In the genomic region with DNA sequence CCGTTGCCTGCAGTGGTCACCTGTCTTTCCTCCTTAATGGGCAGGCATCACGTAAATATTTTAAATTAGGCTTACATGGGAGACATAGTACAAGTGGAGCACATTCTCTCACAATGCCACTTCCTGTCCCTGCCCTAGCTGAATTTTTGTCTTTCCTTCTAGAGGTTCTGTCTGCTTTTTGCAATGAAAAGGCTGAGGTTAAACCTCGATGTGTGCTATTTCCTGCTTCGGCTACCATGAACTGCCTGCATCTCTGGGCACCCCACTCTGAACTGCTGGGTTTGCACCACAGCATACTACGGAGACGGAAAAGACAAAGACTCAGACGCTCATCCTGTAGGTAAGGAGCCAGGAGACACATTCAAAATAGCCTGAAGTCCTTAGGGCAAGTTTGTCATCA, we compare ENCODE assay signal across 13 mouse cellular contexts.
DNase-seq lines count a peak whose midpoint lies in the region; ATAC-seq and TF ChIP-seq lines count a peak whose summit lies in the region.
"Had no signal": no experiment of that assay in that cellular context is flagged by ENCODE, and none has a peak within 500 bp of the region (broad histone marks: within the 10 kb centered on the region; RNA-seq: fewer than 3 reads in every experiment).

No protein-coding gene starts in this region.

- no peak overlapping the region for H3K4me3 ChIP-seq in heart, adult 2 months
- no peak overlapping the region for H3K4me3 ChIP-seq in kidney, embryonic 14.5 days (ENCODE audit: low read length)
- H3K4me3 ChIP-seq in kidney, embryonic 16.5 days (ENCODE audit: low read length) = no peak overlapping the region
- H3K4me3 ChIP-seq: liver, embryonic 15.5 days had no signal

- peaks cover 11% of the 10 kb centered on the region for H3K4me1 ChIP-seq in heart, adult 2 months (ENCODE audit: control insufficient read depth, insufficient read depth, low read length)
- peaks cover 13% of the 10 kb centered on the region for H3K4me1 ChIP-seq in kidney, embryonic 14.5 days (ENCODE audit: control insufficient read depth, insufficient read depth, low read length)
- H3K4me1 ChIP-seq in kidney, embryonic 16.5 days (ENCODE audit: insufficient read depth, low read length) = peaks cover 17% of the 10 kb centered on the region
- H3K4me1 ChIP-seq: liver, embryonic 15.5 days had no signal

- no peak for ATAC-seq in kidney, embryonic 14.5 days (ENCODE audit: low FRiP score, low TSS enrichment)
- ATAC-seq in kidney, embryonic 16.5 days (ENCODE audit: low FRiP score, low TSS enrichment) = no peak
- peak; percentile 91 for ATAC-seq in inflammation-experienced regulatory T-cells, adult 6 months

- DNase-seq in heart, adult 2 months = no peak
- no peak for DNase-seq in heart, postnatal 14 days
- DNase-seq in thymus, postnatal 0 days (ENCODE audit: low spot score) = peak; percentile 86
- no peak for DNase-seq in urinary bladder, postnatal 25 days (ENCODE audit: low spot score)
- no peak for DNase-seq in yolk sac, embryonic 10.5 days (ENCODE audit: low spot score)
- DNase-seq: cerebellum, adult 11-12 months; kidney, adult 8-10 months had no signal

- H3K9ac ChIP-seq in heart, adult 2 months (ENCODE audit: low read depth, low read length) = no peak overlapping the region
- H3K9ac ChIP-seq in kidney, embryonic 14.5 days (ENCODE audit: low read depth, low read length) = no peak overlapping the region
- H3K9ac ChIP-seq in kidney, embryonic 16.5 days (replicated peaks; ENCODE audit: low read length) = no peak overlapping the region; the same call in 1 of the 2 replicates
- H3K9ac ChIP-seq: liver, embryonic 15.5 days had no signal

- H3K4me2 ChIP-seq in kidney, embryonic 14.5 days (replicated peaks; ENCODE audit: low read depth, low read length) = no peak overlapping the region
- no peak overlapping the region for H3K4me2 ChIP-seq in kidney, embryonic 16.5 days (replicated peaks; ENCODE audit: low read depth, low read length)
- H3K4me2 ChIP-seq: liver, embryonic 15.5 days had no signal

- WGBS in heart, adult 2 months = 60% methylated on average over 7 of the region's 7 CpGs
- WGBS in kidney, embryonic 14.5 days = 70% methylated on average over 7 of the region's 7 CpGs
- WGBS in kidney, embryonic 16.5 days = 66% methylated on average over 7 of the region's 7 CpGs

- TF ChIP-seq CTCF in heart, adult 2 months (IDR thresholded peaks at IDR 0.05) = no peak

- H3K27ac ChIP-seq in heart, adult 2 months = peak overlapping the region; percentile 33
- H3K27ac ChIP-seq in kidney, embryonic 14.5 days (ENCODE audit: low read depth, low read length) = 0 out of 2 replicates have a peak overlapping the region, but pooled peaks have one; percentile 2
- no peak overlapping the region; the same call in 1 of the 2 replicates for H3K27ac ChIP-seq in kidney, embryonic 16.5 days (ENCODE audit: low read length)
- H3K27ac ChIP-seq: liver, embryonic 15.5 days; macrophage had no signal

- no peaks in the 10 kb centered on the region for H3K9me3 ChIP-seq in kidney, embryonic 14.5 days (ENCODE audit: control insufficient read depth, low read length)
- no peaks in the 10 kb centered on the region for H3K9me3 ChIP-seq in kidney, embryonic 16.5 days (ENCODE audit: low read length)
- H3K9me3 ChIP-seq: G1E; liver, embryonic 15.5 days had no signal

- TF ChIP-seq EP300 in heart, adult 2 months (IDR thresholded peaks at IDR 0.05; ENCODE audit: insufficient read depth, low read depth, low read length) = no peak

- no peaks in the 10 kb centered on the region for H3K27me3 ChIP-seq in heart, adult 2 months (ENCODE audit: control insufficient read depth, insufficient read depth, low read length)
- H3K27me3 ChIP-seq in kidney, embryonic 14.5 days (ENCODE audit: control insufficient read depth, insufficient read depth, low read length) = no peaks in the 10 kb centered on the region
- H3K27me3 ChIP-seq in kidney, embryonic 16.5 days (ENCODE audit: insufficient read depth, low read length) = no peaks in the 10 kb centered on the region
- H3K27me3 ChIP-seq: liver, embryonic 15.5 days had no signal

- intact Hi-C loops in heart, adult 2 months (cut with DNase I) = no loop called here
- intact Hi-C loops in heart, postnatal 14 days (cut with DNase I) = no loop called here

- no peaks in the 10 kb centered on the region for H3K79me2 ChIP-seq in heart, adult 2 months (replicated peaks; ENCODE audit: control insufficient read depth, insufficient read depth, low read length)

- peaks cover 2% of the 10 kb centered on the region; the same call in 1 of the 2 replicates for H3K36me3 ChIP-seq in heart, adult 2 months (ENCODE audit: control insufficient read depth, insufficient read depth, low read length)
- H3K36me3 ChIP-seq in kidney, embryonic 14.5 days (ENCODE audit: control insufficient read depth, insufficient read depth, low read length) = no peaks in the 10 kb centered on the region
- no peaks in the 10 kb centered on the region for H3K36me3 ChIP-seq in kidney, embryonic 16.5 days (ENCODE audit: insufficient read depth, low read length)
- H3K36me3 ChIP-seq: G1E; liver, embryonic 15.5 days had no signal

- TF ChIP-seq POLR2A in heart, adult 2 months (IDR thresholded peaks at IDR 0.05; ENCODE audit: insufficient read depth, low read depth, low read length) = no peak
